Mouse (Mus musculus): Measurements from ENCODE around the gene Dlk2.

DNA sequence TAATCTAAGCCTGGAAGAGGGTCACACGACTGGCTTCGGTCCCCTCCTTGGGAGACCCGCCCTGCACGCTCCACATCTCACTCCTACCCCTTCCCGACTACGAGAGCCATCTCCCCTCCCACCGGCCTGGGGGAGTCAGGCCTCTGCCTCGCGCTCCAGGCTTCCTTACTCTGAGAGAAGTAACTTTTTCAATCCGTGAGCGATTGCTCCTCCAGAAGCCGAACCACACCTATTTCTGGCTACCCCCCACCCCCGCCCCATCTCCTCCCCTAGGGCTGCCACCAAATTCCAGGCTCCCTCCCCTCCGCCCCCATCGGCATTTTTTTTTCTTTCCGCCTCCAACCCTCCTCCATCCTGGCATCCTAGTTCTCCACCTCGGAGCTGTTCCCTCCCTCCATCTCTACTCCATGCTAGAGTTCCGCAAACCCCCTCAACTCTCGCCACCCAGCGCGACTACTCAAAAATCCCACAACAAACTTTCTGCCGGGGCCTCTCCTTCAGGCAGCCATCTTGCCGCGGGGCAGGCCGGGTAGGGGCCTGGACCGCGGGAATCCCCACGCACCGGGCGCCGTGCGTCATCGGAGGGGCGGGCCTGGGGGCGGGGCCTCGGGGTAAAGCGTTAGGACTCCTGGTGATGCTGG is 14.6 kb upstream of the Dlk2 start, which contains the start of gene Tjap1:
- TF ChIP-seq POLR2AphosphoS5 (IDR thresholded peaks at IDR 0.05; ENCODE audit: insufficient replicate concordance, low read depth, low read length), result no peak
- TF ChIP-seq CTCF (IDR thresholded peaks at IDR 0.05; ENCODE audit: low read depth, low read length), result no peak
- TF ChIP-seq GATA1 (IDR thresholded peaks at IDR 0.05; ENCODE audit: borderline replicate concordance, low read length), result no peak
